Mouse (Mus musculus) forebrain, embryonic 12.5 days (tissue): ENCODE measurements at regions not wholly inside any gene's neighbourhood (a gene's known extent, or its start where the extent isn't known, plus 50 kb on each side); places are given as distances from the start of the nearest gene placed in this dataset.
A peak's percentile ranks its signal among the peaks of the same experiment; 100 is the strongest.

Source experiments
- ATAC-seq: fragments of 200-750 bp; cut with Nextera tagmentation; 2 replicates; pipeline ENCODE4 v1.8.0; 2017; ENCODE audit warnings: moderate TSS enrichment; ENCODE audit not compliant: low FRiP score
- H3K27ac ChIP-seq: fragments of 300-500 bp; sonication (generic); 2 replicates; pipeline ENCODE4 v1.5.1; 2016; ENCODE audit warnings: mild to moderate bottlenecking
- H3K27me3 ChIP-seq: fragments of 300-500 bp; sonication (generic); 2 replicates; pipeline ENCODE4 v1.6.1; 2016; ENCODE audit warnings: mild to moderate bottlenecking
- H3K36me3 ChIP-seq: fragments of 300-500 bp; sonication (generic); replicated peaks from 2 replicates; pipeline ENCODE4 v1.6.1; 2016; ENCODE audit warnings: mild to moderate bottlenecking
- H3K4me1 ChIP-seq: fragments of 300-500 bp; sonication (generic); 2 replicates; pipeline ENCODE4 v1.6.1; 2016
- H3K4me2 ChIP-seq: fragments of 300-500 bp; sonication (generic); 2 replicates; pipeline ENCODE4 v1.6.1; 2016; ENCODE audit warnings: mild to moderate bottlenecking, moderate library complexity
- H3K4me3 ChIP-seq: fragments of 300-500 bp; sonication (generic); replicated peaks from 2 replicates; pipeline ENCODE4 v1.5.1; 2016; ENCODE audit warnings: mild to moderate bottlenecking
- H3K9ac ChIP-seq: fragments of 300-500 bp; sonication (generic); 2 replicates; pipeline ENCODE4 v1.6.1; 2016; ENCODE audit warnings: mild to moderate bottlenecking
- H3K9me3 ChIP-seq: fragments of 300-500 bp; sonication (generic); 2 replicates; pipeline ENCODE4 v1.6.1; 2016
- WGBS: fragments of 180-500 bp; shearing (Covaris S2); methylation state at CpG from one replicate; pipeline ENCODE4 v1.1.7; 2016; 5-methylcytosine and 5-hydroxymethylcytosine counted together

DNA sequence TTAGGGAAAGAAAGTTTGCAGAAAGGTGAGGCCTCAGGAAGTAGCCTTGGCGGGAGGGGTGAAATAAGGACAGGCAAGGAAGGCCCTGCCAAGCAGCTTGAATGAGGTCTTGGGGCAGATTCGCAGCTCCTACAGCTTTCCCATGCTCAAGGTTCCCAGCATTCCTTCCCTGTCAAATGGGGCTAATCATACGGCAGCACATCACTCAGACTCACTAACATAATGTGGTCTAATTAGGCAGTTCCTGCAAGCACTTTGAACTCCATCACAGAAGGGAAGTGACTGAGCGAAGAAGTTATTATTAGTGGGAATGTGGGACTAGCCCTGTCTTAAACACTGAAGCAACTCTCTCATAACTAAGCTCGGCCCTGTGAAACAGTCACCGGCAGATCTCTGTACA lies 87.1 kb upstream of the Gm10260 start:
- Histone ChIP-seq H3K4me3 (no peak overlapping the region), H3K27ac (no peak overlapping the region), H3K36me3 (no peaks in the 10 kb centered on the region), H3K4me1 (no peaks in the 10 kb centered on the region), H3K9ac (no peak overlapping the region), H3K9me3 (0 out of 2 replicates have a peak, but pooled peaks cover 4% of the 10 kb centered on the region), H3K4me2 (no peak overlapping the region), H3K27me3 (no peaks in the 10 kb centered on the region)
- ATAC-seq = no peak
- 87% methylated on average over 6 of the region's 6 CpGs for WGBS

- WGBS = 85% methylated on average over 5 of the region's 5 CpGs
- Histone ChIP-seq H3K27me3 (no peaks in the 10 kb centered on the region), H3K4me2 (no peak overlapping the region), H3K36me3 (no peaks in the 10 kb centered on the region), H3K4me3 (no peak overlapping the region), H3K27ac (no peak overlapping the region), H3K4me1 (peaks cover 3% of the 10 kb centered on the region; the same call in 1 of the 2 replicates), H3K9ac (no peak overlapping the region), H3K9me3 (0 out of 2 replicates have a peak, but pooled peaks cover 4% of the 10 kb centered on the region)
- no peak for ATAC-seq
These were observed 84.7 kb upstream of the Gm10260 start for GRCm38 (mm10) chr13:97845148-97845547.

- no peak for ATAC-seq
- Histone ChIP-seq H3K36me3 (no peaks in the 10 kb centered on the region), H3K9me3 (0 out of 2 replicates have a peak, but pooled peaks cover 3% of the 10 kb centered on the region)
These were observed 82.4 kb upstream of the Gm10260 start for GRCm38 (mm10) chr13:97842801-97843200.

GRCm38 (mm10) chr13:97841503-97841902 lies 81.1 kb upstream of the Gm10260 start:
- H3K9me3 ChIP-seq = no peaks in the 10 kb centered on the region
- no peaks in the 10 kb centered on the region for H3K36me3 ChIP-seq
- H3K4me1 ChIP-seq = peaks cover 7% of the 10 kb centered on the region; the same call in 1 of the 2 replicates
- H3K4me2 ChIP-seq = no peak overlapping the region
- ATAC-seq = no peak
- no peak overlapping the region for H3K27ac ChIP-seq
- no peak overlapping the region for H3K9ac ChIP-seq
- H3K27me3 ChIP-seq = 0 out of 2 replicates have a peak, but pooled peaks cover 6% of the 10 kb centered on the region
- 95% methylated on average over 7 of the region's 7 CpGs for WGBS
- H3K4me3 ChIP-seq = no peak overlapping the region

More at GRCm38 (mm10) chr13:97842801-97843200, 82.4 kb upstream of the Gm10260 start:
- WGBS = 80% methylated on average over 5 of the region's 5 CpGs
- H3K4me3 ChIP-seq = no peak overlapping the region
- peaks cover 7% of the 10 kb centered on the region; the same call in 1 of the 2 replicates for H3K4me1 ChIP-seq
- 0 out of 2 replicates have a peak, but pooled peaks cover 2% of the 10 kb centered on the region for H3K27me3 ChIP-seq
- no peak overlapping the region for H3K4me2 ChIP-seq
- no peak overlapping the region for H3K27ac ChIP-seq
- no peak overlapping the region for H3K9ac ChIP-seq

DNA sequence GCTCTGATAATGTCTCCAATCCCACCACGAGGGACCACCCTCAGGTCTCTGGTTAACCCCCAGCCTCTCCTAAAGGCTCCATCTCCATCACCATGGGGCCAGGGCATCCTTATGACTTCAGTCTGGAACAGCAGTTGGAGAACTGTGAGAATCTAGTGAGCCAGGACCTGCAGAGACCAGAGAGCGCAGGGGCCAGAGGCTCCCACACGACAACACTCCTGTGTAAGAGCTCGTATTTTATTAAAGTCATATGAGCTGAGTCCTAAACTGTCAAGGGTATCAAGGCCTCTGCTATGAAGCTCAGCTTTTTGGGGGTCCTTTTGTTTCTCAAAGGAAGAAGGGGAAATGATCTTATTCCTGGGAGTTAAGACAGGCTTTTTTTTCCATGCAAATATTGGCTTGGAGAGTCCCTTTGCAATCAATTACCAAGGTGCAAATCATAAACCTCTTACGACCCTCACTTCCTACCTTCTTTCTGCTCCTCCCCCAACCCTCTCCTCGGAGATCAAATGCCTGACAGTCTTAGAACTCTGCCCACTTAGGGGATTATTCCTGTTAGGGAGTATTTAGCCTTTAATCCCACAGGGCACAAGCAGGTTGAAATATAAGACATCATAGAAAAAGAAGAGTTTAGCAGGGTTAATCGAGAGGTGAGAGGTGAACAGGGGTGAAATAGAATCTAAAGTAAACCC lies 79.3 kb upstream of the Gm10260 start:
- WGBS = 42% methylated on average over 7 of the region's 7 CpGs
- no peak overlapping the region for H3K4me3 ChIP-seq
- H3K9me3 ChIP-seq = no peaks in the 10 kb centered on the region
- no peak for ATAC-seq
- no peaks in the 10 kb centered on the region for H3K36me3 ChIP-seq
- 0 out of 2 replicates have a peak, but pooled peaks cover 6% of the 10 kb centered on the region for H3K27me3 ChIP-seq
- no peak overlapping the region for H3K27ac ChIP-seq
- H3K4me2 ChIP-seq = no peak overlapping the region
- peaks cover 7% of the 10 kb centered on the region; the same call in 1 of the 2 replicates for H3K4me1 ChIP-seq
- H3K9ac ChIP-seq = no peak overlapping the region

DNA sequence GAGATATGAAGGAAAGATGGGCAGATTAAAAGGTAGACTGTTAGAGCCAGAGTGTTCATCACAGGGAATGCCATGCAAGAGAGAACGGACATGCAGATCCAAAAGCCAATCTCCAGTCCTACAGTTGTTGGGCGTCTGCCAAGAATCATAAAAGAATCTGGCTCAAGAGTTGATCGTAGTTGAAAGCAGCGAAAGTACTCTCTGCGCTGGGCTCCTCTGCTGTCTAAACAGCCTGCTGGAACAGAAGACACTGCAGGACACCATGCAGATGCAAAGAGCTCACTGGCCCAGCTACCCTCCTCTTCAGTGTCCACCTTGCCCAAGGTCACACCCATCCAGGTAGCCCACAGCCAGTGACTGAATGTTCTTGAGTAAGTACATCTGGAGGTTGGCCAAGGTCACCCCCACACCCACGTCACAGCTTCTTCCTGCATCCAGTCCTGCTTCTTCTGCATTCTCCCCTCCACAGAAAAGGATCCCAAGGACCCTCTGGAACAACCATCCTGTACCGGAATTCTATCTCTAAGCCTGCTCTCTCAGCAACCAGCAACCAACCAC lies 77.1 kb upstream of the Gm10260 start:
- Histone ChIP-seq H3K4me3 (no peak overlapping the region), H3K4me1 (peaks cover 7% of the 10 kb centered on the region; the same call in 1 of the 2 replicates), H3K9ac (no peak overlapping the region), H3K27ac (no peak overlapping the region), H3K9me3 (no peaks in the 10 kb centered on the region), H3K4me2 (no peak overlapping the region), H3K36me3 (no peaks in the 10 kb centered on the region), H3K27me3 (0 out of 2 replicates have a peak, but pooled peaks cover 6% of the 10 kb centered on the region)
- ATAC-seq = no peak
- 85% methylated on average over 7 of the region's 7 CpGs for WGBS

- 88% methylated on average over 1 of the region's 1 CpGs for WGBS
These were observed 72.0 kb upstream of the Gm10260 start for GRCm38 (mm10) chr13:97832448-97832847.

DNA sequence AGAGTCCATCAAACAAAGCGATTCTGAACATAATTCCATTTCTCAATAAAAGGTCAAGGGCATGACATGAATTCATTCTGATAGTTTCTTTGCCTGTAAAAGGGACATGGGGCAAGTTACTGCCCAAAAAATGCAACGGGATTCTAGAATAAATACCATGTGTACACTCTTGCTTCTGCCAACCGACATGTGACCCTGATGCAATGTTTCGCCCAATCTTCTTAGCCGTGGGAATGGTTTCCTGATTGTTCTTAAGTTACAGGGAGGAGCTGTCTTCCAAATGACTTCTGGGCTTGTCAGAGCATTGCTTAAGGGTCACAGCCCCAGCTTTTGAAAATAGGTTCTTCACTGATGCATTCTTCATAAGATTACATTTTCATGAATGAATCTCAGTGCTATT lies 71.4 kb upstream of the Gm10260 start:
- no peak for ATAC-seq
- Histone ChIP-seq H3K9ac (no peak overlapping the region), H3K4me2 (no peak overlapping the region), H3K36me3 (no peaks in the 10 kb centered on the region), H3K4me3 (no peak overlapping the region), H3K4me1 (no peaks in the 10 kb centered on the region), H3K27ac (no peak overlapping the region), H3K9me3 (no peaks in the 10 kb centered on the region), H3K27me3 (no peaks in the 10 kb centered on the region)
- WGBS = 78% methylated on average over 5 of the region's 5 CpGs

More at GRCm38 (mm10) chr13:97832448-97832847, 72.0 kb upstream of the Gm10260 start:
- Histone ChIP-seq H3K27me3 (0 out of 2 replicates have a peak, but pooled peaks cover under 1% of the 10 kb centered on the region), H3K9ac (no peak overlapping the region), H3K27ac (no peak overlapping the region), H3K4me2 (no peak overlapping the region), H3K36me3 (no peaks in the 10 kb centered on the region), H3K4me1 (no peaks in the 10 kb centered on the region), H3K9me3 (no peaks in the 10 kb centered on the region), H3K4me3 (no peak overlapping the region)
- ATAC-seq = no peak

DNA sequence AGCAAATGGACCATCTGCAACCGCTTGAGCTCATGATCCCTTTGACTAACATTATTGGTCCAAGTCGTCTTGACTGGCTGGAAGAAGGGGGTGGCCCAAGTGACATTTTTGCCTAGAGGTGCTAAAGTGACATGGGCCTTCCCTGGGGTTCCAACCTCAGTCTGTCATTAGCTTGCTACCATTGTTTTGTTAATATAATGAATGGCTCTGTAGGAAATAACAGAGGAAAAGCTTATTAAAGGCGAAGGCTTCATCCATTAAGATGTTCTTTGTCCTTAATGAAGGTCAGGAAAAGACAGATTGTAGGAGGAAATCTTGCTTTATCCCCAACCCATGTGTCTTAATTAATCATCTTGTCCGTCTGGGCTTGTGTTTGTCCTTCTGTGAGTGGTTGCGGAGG lies 69.1 kb upstream of the Gm10260 start:
- no peak for ATAC-seq
- H3K27me3 ChIP-seq = no peaks in the 10 kb centered on the region
- 39% methylated on average over 5 of the region's 5 CpGs for WGBS
- H3K27ac ChIP-seq = no peak overlapping the region
- H3K9ac ChIP-seq = no peak overlapping the region
- H3K9me3 ChIP-seq = no peaks in the 10 kb centered on the region
- peaks cover 19% of the 10 kb centered on the region for H3K4me1 ChIP-seq
- no peaks in the 10 kb centered on the region for H3K36me3 ChIP-seq
- no peak overlapping the region for H3K4me2 ChIP-seq
- H3K4me3 ChIP-seq = no peak overlapping the region

- peaks cover 36% of the 10 kb centered on the region for H3K4me1 ChIP-seq
- 17% methylated on average over 22 of the region's 22 CpGs for WGBS
- no peaks in the 10 kb centered on the region for H3K9me3 ChIP-seq
- H3K36me3 ChIP-seq = no peaks in the 10 kb centered on the region
- no peak overlapping the region for H3K9ac ChIP-seq
- peak overlapping the region; percentile 19 for H3K4me2 ChIP-seq
- peak; percentile 73 for ATAC-seq
- H3K4me3 ChIP-seq = no peak overlapping the region
- H3K27me3 ChIP-seq = no peaks in the 10 kb centered on the region
- peak overlapping the region; percentile 82 for H3K27ac ChIP-seq
These were observed 65.6 kb upstream of the Gm10260 start for GRCm38 (mm10) chr13:97825801-97826576.

GRCm38 (mm10) chr13:97825361-97825760 lies 64.9 kb upstream of the Gm10260 start:
- Histone ChIP-seq H3K4me2 (peak overlapping the region; percentile 19), H3K27ac (peak overlapping the region; percentile 82), H3K9me3 (no peaks in the 10 kb centered on the region), H3K27me3 (no peaks in the 10 kb centered on the region), H3K36me3 (no peaks in the 10 kb centered on the region), H3K9ac (no peak overlapping the region), H3K4me1 (peaks cover 36% of the 10 kb centered on the region), H3K4me3 (no peak overlapping the region)
- peak; percentile 31 for ATAC-seq
- 13% methylated on average over 3 of the region's 3 CpGs for WGBS

- 0 out of 2 replicates have a peak overlapping the region, but pooled peaks have one; percentile 11 for H3K4me3 ChIP-seq
- peaks cover 36% of the 10 kb centered on the region for H3K4me1 ChIP-seq
- peak overlapping the region; percentile 45 for H3K4me2 ChIP-seq
- no peaks in the 10 kb centered on the region for H3K27me3 ChIP-seq
- no peaks in the 10 kb centered on the region for H3K36me3 ChIP-seq
- H3K9ac ChIP-seq = peak overlapping the region; percentile 9; the same call in 1 of the 2 replicates
- 32% methylated on average over 20 of the region's 20 CpGs for WGBS
- peak; percentile 82 for ATAC-seq
- no peaks in the 10 kb centered on the region for H3K9me3 ChIP-seq
- H3K27ac ChIP-seq = peak overlapping the region; percentile 86
These were observed 63.8 kb upstream of the Gm10260 start for GRCm38 (mm10) chr13:97824071-97824716.
